Mouse (Mus musculus) kidney, postnatal 0 days (tissue): ENCODE measurements around the gene Trpv5. TPM values are rescaled to one million over a fixed set of nuclear protein-coding genes. Genes with fewer than 3 reads are reported as not detected.

Experiments
- ATAC-seq: fragments of 200-750 bp; cut with Nextera tagmentation; replicated peaks from 2 replicates; pipeline ENCODE4 v1.8.0; 2017; ENCODE audit warnings: low read depth, moderate number of reproducible peaks, moderate TSS enrichment, moderate library complexity; ENCODE audit not compliant: low FRiP score
- DNase-seq: peaks from one replicate; pipeline ENCODE4 v3.0.0-alpha.2; 2016; ENCODE audit warnings: low spot score
- H3K27ac ChIP-seq: fragments of 300-500 bp; sonication (generic); 2 replicates; pipeline ENCODE4 v1.5.1; 2014; ENCODE audit warnings: mild to moderate bottlenecking
- H3K27me3 ChIP-seq: fragments of 300-500 bp; sonication (generic); 2 replicates; pipeline ENCODE4 v1.6.1; 2014; ENCODE audit warnings: low read length, mixed read lengths; ENCODE audit not compliant: insufficient read depth
- H3K36me3 ChIP-seq: fragments of 300-500 bp; sonication (generic); 2 replicates; pipeline ENCODE4 v1.6.1; 2014; ENCODE audit warnings: low read length, mixed read lengths; ENCODE audit not compliant: insufficient read depth
- H3K4me1 ChIP-seq: fragments of 300-500 bp; sonication (generic); replicated peaks from 2 replicates; pipeline ENCODE4 v1.6.1; 2014; ENCODE audit warnings: antibody characterized with exemption, low read length, mixed read lengths; ENCODE audit not compliant: insufficient read depth
- H3K4me2 ChIP-seq: fragments of 300-500 bp; sonication (generic); 2 replicates; pipeline ENCODE4 v1.6.1; 2014; ENCODE audit warnings: mild to moderate bottlenecking, low read length, moderate library complexity, mixed read lengths
- H3K4me3 ChIP-seq: fragments of 300-500 bp; sonication (generic); replicated peaks from 2 replicates; pipeline ENCODE4 v1.5.1; 2014; ENCODE audit warnings: low read depth, low read length
- H3K9ac ChIP-seq: fragments of 300-500 bp; sonication (generic); 2 replicates; pipeline ENCODE4 v1.6.1; 2014; ENCODE audit warnings: low read depth, low read length
- H3K9me3 ChIP-seq: fragments of 300-500 bp; sonication (generic); replicated peaks from 2 replicates; pipeline ENCODE4 v1.6.1; 2016; ENCODE audit warnings: low read length, inconsistent platforms, mixed read lengths
- CTCF ChIP-seq: IDR thresholded peaks from 2 replicates; pipeline ENCODE4 v1.5.1; 2016; ENCODE audit warnings: antibody characterized with exemption, low read depth, mild to moderate bottlenecking, moderate library complexity
- WGBS: fragments of 180-500 bp; shearing (Covaris S2); extraction: QIAGEN DNeasy Blood & Tissue Kit; methylation state at CpG from one replicate; pipeline ENCODE4 v1.1.7; 2014; 5-methylcytosine and 5-hydroxymethylcytosine counted together
- polyA plus RNA-seq: library from polyadenylated mRNA; unstranded; fragments of >200 nt; fragmentation: Nextera tagmentation; extraction: Ambion mirVana; gene quantifications from 2 replicates; pipeline ENCODE4 v1.2.1, GENCODE M21; 2015

The Trpv5 gene
- 9.4 and 10.7 TPM in 2 replicates for polyA plus RNA-seq

DNA sequence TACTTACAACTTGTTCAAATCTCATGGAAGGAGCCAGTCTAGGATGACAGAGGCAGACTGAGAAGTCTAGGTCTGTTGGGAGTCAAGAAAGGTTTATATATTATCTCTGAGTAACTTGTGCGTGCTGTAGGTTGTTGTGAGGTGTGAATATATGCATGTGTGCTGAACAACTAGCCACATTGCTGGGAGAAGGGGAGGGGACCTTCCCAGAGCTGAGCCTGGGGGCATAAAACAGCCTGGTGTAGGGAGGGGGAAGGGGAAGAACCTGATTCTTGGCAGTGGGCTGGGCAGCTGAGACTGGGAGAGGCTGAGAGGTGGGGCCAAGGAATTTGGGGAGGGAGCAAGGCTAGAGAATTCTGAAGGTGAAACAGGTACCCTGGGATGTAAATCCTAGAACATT lies at the start of gene Trpv5:
Trpv5 (minus strand) TSS at position 101 of the 400 bp plus-strand sequence.
- ATAC-seq, result no peak
- Histone ChIP-seq H3K9me3 (no peaks in the 10 kb centered on the region), H3K9ac (no peak within 1 kb of the TSS), H3K36me3 (no peaks in the 10 kb centered on the region), H3K4me1 (no peaks in the 10 kb centered on the region), H3K27me3 (no peaks in the 10 kb centered on the region), H3K4me3 (no peak within 1 kb of the TSS), H3K4me2 (no peak within 1 kb of the TSS), H3K27ac (peak within 1 kb of the TSS; percentile 36; the same call in 1 of the 2 replicates)
- TF ChIP-seq CTCF, result no peak
- 36% methylated on average over 1 of the region's 1 CpGs for WGBS
- DNase-seq, result no peak

GRCm38 (mm10) chr6:41727989-41728609 lies 47.5 kb upstream of the Trpv5 start:
- TF ChIP-seq CTCF, result peak; percentile 46
- no peak overlapping the region for H3K4me2 ChIP-seq
- H3K36me3 ChIP-seq, result no peaks in the 10 kb centered on the region
- ATAC-seq, result no peak
- no peaks in the 10 kb centered on the region for H3K27me3 ChIP-seq
- H3K27ac ChIP-seq, result no peak overlapping the region
- no peak overlapping the region for H3K9ac ChIP-seq
- H3K4me3 ChIP-seq, result no peak overlapping the region
- H3K4me1 ChIP-seq, result no peaks in the 10 kb centered on the region
- 88% methylated on average over 1 of the region's 1 CpGs for WGBS
- DNase-seq, result no peak
- no peaks in the 10 kb centered on the region for H3K9me3 ChIP-seq

- Histone ChIP-seq H3K9me3 (no peaks in the 10 kb centered on the region), H3K4me1 (no peaks in the 10 kb centered on the region), H3K27ac (no peak overlapping the region), H3K27me3 (no peaks in the 10 kb centered on the region), H3K36me3 (no peaks in the 10 kb centered on the region), H3K9ac (no peak overlapping the region), H3K4me2 (no peak overlapping the region), H3K4me3 (no peak overlapping the region)
- DNase-seq (no peak), ATAC-seq (no peak)
- no peak for TF ChIP-seq CTCF
- 81% methylated on average over 2 of the region's 2 CpGs for WGBS
These were observed 40.9 kb upstream of the Trpv5 start for GRCm38 (mm10) chr6:41721430-41721829.

- no peak for DNase-seq
- Histone ChIP-seq H3K9ac (no peak overlapping the region), H3K4me3 (no peak overlapping the region), H3K9me3 (no peaks in the 10 kb centered on the region), H3K27me3 (no peaks in the 10 kb centered on the region), H3K4me1 (no peaks in the 10 kb centered on the region), H3K4me2 (no peak overlapping the region), H3K27ac (no peak overlapping the region), H3K36me3 (no peaks in the 10 kb centered on the region)
- 84% methylated on average over 1 of the region's 1 CpGs for WGBS
- ATAC-seq, result no peak
- TF ChIP-seq CTCF, result no peak
These were observed 29.7 kb upstream of the Trpv5 start for GRCm38 (mm10) chr6:41710281-41710680.

GRCm38 (mm10) chr6:41706275-41706674 lies 25.7 kb upstream of the Trpv5 start:
- Histone ChIP-seq H3K9me3 (no peaks in the 10 kb centered on the region), H3K9ac (no peak overlapping the region), H3K36me3 (no peaks in the 10 kb centered on the region), H3K4me3 (no peak overlapping the region), H3K27ac (no peak overlapping the region), H3K4me1 (no peaks in the 10 kb centered on the region), H3K27me3 (no peaks in the 10 kb centered on the region), H3K4me2 (no peak overlapping the region)
- no peak for ATAC-seq
- no peak for TF ChIP-seq CTCF
- no peak for DNase-seq
- 93% methylated on average over 7 of the region's 7 CpGs for WGBS

DNA sequence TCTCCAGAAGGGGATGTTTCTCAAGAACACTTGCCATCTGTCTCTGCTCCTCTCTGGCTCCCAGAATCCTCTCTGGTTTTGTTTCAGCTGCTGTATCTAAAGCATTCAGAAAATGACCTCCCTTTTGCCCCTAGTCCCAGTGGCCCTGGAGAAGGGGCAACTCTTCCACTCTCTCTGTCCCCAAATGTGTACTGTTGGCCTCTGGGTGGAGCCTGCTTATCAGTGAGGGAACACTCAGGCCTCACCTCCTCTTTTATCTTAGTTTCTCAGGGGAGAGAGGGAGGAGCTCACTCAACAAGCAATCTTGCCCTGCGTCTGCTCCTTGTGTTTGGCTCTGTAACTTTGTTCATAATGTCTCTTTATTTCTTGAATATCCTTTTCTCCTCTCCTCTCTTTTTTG lies 23.6 kb upstream of the Trpv5 start, which contains the start of gene Kel:
Kel (minus strand) TSS at position 217 of the 400 bp plus-strand sequence.
- Histone ChIP-seq H3K4me1 (no peaks in the 10 kb centered on the region), H3K27ac (no peak within 1 kb of the TSS), H3K9me3 (no peaks in the 10 kb centered on the region), H3K36me3 (no peaks in the 10 kb centered on the region), H3K9ac (no peak within 1 kb of the TSS), H3K4me3 (no peak within 1 kb of the TSS), H3K4me2 (no peak within 1 kb of the TSS), H3K27me3 (no peaks in the 10 kb centered on the region)
- DNase-seq (no peak), ATAC-seq (no peak)
- TF ChIP-seq CTCF, result no peak
- WGBS, result 31% methylated on average over 1 of the region's 1 CpGs

DNA sequence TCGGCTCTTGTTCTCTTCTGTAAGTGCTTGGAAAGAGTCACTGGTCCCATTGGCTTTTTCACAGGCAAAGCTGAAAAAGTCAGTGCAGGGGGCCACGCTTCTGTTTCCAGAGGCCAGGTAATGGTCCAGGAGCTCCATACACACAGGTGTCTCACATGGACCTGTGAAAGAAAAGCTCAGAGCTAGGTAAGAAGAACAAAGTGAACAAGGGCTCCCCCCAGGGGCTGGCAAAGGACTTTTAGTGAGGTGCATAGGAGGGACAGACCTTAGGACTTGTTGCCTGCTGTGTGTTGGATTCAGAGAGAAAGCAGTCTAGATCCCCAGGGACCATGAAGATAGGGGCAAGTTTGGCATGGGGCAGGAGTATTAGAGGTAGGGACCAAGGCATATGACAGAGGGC lies 22.4 kb upstream of the Trpv5 start:
- WGBS, result 65% methylated on average over 2 of the region's 2 CpGs
- no peaks in the 10 kb centered on the region for H3K36me3 ChIP-seq
- peak; percentile 46; the same call in 1 of the 2 replicates for TF ChIP-seq CTCF
- H3K9me3 ChIP-seq, result no peaks in the 10 kb centered on the region
- no peaks in the 10 kb centered on the region for H3K4me1 ChIP-seq
- no peak overlapping the region for H3K9ac ChIP-seq
- no peak overlapping the region for H3K4me2 ChIP-seq
- H3K4me3 ChIP-seq, result no peak overlapping the region
- H3K27me3 ChIP-seq, result no peaks in the 10 kb centered on the region
- DNase-seq, result no peak
- ATAC-seq, result 0 out of 2 replicates have a peak, but pooled peaks have one; percentile 36
- H3K27ac ChIP-seq, result no peak overlapping the region
